Mouse (Mus musculus): ENCODE measurements around the gene Phf21b. TPM values are rescaled to one million over a fixed set of nuclear protein-coding genes. Genes with fewer than 3 reads are reported as not detected.

Gene Phf21b
- 0.05 TPM in 1 of 2 replicates, not detected in the other for polyA plus RNA-seq (2015; fragmentation: Nextera tagmentation; extraction: Ambion mirVana)

DNA sequence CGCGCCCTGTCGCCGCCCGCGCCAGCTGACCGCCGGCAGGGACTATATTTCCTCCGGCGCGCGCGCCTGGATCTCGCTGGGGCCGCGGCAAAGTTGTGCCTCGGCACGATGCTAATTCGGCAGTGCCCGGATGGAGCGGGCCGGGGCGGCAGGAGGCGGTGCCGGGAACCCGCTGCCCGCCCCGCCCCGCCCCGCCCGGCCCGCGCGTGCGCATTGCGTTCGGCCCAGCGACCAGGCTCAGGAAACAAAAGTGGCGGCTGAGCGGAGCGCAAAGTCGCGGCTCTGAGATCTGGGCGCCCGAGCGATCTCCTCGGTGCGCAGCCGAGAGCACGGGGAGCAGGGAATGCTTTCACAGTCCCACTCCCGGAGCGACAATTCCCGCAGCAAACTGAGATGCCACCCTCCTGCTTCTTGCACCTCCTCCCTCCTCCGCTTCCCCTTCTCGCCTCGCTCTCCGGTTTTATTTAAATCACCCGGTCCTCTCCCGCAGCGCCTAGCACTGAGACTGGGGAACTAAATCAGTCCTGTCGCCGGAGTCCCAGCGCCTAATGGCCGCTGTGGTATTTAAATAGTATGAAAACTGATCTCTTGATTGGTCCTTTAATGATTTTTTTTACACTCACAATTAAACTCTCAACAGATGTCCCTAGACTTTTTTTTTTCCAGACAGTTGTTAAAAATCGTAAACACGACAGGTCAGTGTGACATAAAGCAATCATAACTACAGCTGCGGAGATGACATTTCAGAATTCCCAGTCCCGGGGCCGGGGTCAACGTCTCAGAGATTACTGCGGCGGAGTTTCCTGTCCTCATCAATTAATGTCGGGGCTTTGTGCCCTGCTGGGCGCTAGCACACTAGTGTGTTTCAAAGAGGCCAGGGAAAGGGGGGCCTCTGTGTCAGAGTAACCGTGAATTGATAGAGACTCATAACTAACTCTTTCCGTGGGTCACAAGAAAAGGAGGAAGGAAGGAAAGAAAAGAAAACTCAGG is at the start of gene Phf21b:
Gene Phf21b (minus strand): TSS at position 44 of the 990 bp plus-strand sequence.

Other genes starting within 250 kb of the Phf21b start
- 15.2 and 19.0 TPM in 2 replicates for gene Prr5, start 186.4 kb downstream of the Phf21b start, polyA plus RNA-seq (2015; fragmentation: Nextera tagmentation; extraction: Ambion mirVana)
- gene Arhgap8, start 136.0 kb downstream of the Phf21b start, polyA plus RNA-seq (2015; fragmentation: Nextera tagmentation; extraction: Ambion mirVana) = 5.7 and 5.9 TPM in 2 replicates
- gene Gm29666, start 64.0 kb upstream of the Phf21b start, polyA plus RNA-seq (2015; fragmentation: Nextera tagmentation; extraction: Ambion mirVana) = 0.10 and 0.14 TPM in 2 replicates
- gene Nup50, start 67.4 kb upstream of the Phf21b start, polyA plus RNA-seq (2015; fragmentation: Nextera tagmentation; extraction: Ambion mirVana) = 16.0 and 20.1 TPM in 2 replicates
- gene 5031439G07Rik, start 132.5 kb upstream of the Phf21b start, polyA plus RNA-seq (2015; fragmentation: Nextera tagmentation; extraction: Ambion mirVana) = 4.6 and 8.0 TPM in 2 replicates
- gene Upk3a, start 161.1 kb upstream of the Phf21b start, polyA plus RNA-seq (2015; fragmentation: Nextera tagmentation; extraction: Ambion mirVana) = 2,347 TPM in 2 replicates
- 49.7 and 55.3 TPM in 2 replicates for gene Fam118a, start 172.9 kb upstream of the Phf21b start, polyA plus RNA-seq (2015; fragmentation: Nextera tagmentation; extraction: Ambion mirVana)